Mouse (Mus musculus): ENCODE measurements around the gene Myh14.
"Not testable (repeated sequence)": the region's sequence is repeated elsewhere in the genome, so short reads cannot be mapped to it uniquely, and the experiment has no call there.

The Myh14 gene

DNA sequence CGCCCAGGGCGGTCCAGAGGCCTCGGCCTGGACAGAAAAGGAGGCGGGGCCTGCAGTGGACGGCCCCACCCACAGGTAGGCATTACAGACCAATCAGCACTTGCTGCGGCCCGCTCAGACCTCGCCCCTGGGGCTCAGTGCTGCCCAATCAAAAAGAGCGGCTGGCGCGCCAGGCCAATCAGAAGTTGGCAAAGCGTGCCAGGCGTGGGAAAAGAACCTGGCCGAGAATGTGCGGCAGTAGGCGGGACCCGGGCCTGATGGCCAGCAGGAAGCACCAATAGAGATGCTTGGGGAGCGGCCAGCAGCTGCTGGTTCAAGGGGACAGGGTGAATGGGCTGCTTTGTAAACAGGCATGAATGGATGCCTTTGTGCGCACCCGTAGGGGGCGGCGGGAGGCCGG is at the start of gene Myh14:
Gene Myh14 (minus strand): TSS at position 41 of the 400 bp plus-strand sequence.
- ATAC-seq (ENCODE audit: insufficient number of reproducible peaks, low FRiP score, low TSS enrichment): peak; percentile 94

DNA sequence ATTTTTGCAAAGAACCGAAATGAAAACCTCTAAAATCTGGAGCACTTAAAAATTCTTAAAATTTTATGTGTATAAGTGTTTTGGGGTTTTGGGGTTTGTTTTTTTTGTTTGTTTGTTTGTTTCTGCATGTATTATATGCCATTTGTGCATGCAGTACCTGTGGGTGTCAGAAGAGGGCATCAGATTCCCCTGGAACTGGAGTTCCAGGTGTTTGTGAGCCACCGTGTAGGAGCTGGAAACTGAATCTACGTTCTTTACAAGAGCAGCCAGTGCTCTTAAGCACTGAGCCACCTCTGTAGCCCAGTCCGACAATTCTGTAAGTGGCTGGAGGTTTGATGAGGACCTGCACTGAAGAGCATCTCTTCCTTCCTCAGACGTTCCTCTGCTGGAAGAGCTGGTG is 39.2 kb upstream of the Myh14 start:
- no peak for ATAC-seq (ENCODE audit: insufficient number of reproducible peaks, low FRiP score, low TSS enrichment)

DNA sequence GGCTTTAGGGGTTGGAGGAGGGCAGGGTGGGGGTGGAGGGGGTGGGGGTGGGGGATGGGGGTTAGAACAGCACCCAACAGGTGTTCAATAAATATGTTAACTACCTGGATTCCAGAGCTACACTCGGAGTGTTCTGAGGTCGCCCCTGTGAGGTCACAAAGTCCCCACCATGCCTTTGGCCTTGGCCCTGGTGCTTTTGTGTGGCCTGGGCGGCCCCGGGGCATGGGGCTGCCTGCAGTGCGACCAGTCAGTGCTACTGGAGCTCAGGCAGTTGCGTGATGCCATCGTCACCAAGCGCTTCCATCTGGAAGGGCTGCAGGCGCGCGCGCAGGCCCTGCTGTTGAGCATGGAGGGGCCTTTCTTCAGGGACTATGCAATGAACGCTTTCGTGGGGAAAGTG is 37.9 kb upstream of the Myh14 start, which contains the start of gene Izumo2:
Gene Izumo2 (plus strand): TSS at position 169 of the 400 bp plus-strand sequence.
- no peak for ATAC-seq (ENCODE audit: insufficient number of reproducible peaks, low FRiP score, low TSS enrichment)

DNA sequence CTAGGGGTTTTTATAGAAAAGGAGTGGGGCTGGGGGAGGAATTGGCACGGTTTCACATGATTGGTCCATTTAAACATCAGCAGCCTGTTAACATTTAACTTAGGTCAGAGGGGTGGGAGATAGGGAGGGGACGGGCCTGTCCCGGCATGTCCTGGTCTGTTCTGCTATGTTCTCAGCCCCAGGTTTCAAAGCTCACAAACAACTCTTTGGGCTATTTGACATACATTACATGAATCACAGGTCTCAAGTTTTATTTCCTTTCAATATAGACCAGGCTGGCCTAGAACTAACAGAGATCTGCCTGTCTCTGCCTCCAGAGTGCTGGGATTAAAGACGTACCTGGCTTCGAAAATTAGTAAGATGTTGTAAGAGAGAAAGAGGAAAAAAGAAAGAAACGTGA is 37.5 kb upstream of the Myh14 start:
- ATAC-seq (ENCODE audit: insufficient number of reproducible peaks, low FRiP score, low TSS enrichment): not testable (repeated sequence)

DNA sequence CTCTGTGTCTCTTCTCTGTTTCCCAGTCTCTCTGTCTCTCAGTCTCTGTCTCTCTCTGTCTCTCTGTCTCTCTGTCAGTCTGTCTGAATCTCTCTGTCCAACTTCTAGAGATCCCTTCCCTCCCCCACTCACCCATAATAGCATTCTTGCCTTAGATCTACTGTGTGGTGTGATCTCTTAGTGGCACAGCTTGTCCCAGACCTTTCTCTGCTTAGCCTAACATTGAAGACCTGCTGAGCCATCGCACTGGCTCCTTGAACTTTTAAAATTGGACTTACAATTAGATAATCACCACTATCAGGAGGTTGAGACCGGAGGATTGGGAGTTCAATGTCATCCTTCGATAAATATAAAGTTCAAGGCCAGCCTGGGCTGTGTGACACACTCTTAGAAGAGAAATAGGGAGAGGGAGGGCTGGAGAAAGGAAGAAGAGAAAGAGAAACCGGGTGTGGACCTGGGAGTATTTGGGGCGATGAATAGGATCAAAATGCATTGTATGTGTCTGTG is 36.6 kb upstream of the Myh14 start:
- ATAC-seq (ENCODE audit: insufficient number of reproducible peaks, low FRiP score, low TSS enrichment): no peak

DNA sequence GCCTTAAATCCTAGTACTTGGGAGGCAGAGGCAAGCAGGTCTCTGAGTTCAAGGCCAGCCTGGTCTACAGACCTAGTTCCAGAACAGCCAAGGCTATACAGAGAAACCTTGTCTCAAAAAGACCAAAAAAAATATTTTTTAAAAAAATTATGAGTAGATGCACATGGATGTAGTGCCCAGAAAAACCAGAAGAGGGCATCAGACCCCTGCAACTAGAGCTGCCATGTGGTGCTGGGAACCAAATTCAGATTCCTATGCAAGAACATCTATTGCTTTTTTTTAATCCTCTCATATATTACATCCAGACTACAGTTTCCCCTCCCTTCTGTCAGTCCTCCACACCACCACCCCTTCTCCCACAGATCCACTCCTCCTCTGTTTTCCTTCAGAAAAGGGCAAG is 35.7 kb upstream of the Myh14 start:
- ATAC-seq (ENCODE audit: insufficient number of reproducible peaks, low FRiP score, low TSS enrichment): no peak

DNA sequence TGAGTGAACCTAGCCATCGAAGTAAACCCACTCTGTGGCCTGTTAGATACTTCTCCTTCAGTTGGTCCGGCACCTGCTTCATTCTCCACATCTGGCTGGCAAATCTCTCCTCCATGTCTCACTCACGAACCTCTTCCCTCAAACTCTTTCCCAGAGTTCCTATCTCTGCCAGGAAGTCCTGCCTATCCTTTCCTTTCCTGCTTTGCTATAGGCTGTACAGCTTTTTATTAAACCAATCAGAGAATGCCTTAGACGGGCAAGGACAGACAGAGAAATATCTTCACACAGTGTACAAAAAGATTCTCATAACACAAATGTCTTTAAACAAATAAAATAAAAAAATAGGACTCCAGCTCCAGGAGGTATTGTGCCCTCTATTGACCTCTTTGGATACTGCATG is 34.4 kb upstream of the Myh14 start:
- ATAC-seq (ENCODE audit: insufficient number of reproducible peaks, low FRiP score, low TSS enrichment): no peak

DNA sequence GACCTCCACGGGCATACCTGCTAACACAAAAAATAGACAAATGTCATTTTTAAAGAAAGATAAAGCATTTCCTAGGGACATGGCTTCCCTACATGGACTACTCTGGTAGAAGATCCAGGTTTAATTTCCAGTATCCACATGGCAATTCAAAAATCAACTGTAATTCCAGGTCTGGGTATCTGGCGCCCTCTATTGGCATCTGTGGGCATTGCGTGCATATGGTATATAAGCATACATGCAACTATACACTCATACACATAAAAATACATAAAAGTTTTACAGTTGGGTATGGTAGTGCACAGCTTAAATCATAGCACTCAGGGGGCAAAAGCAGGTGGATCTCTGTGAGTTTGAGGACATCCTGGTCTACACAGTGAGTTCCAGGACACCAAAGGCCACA is 33.7 kb upstream of the Myh14 start:
- ATAC-seq (ENCODE audit: insufficient number of reproducible peaks, low FRiP score, low TSS enrichment): no peak

DNA sequence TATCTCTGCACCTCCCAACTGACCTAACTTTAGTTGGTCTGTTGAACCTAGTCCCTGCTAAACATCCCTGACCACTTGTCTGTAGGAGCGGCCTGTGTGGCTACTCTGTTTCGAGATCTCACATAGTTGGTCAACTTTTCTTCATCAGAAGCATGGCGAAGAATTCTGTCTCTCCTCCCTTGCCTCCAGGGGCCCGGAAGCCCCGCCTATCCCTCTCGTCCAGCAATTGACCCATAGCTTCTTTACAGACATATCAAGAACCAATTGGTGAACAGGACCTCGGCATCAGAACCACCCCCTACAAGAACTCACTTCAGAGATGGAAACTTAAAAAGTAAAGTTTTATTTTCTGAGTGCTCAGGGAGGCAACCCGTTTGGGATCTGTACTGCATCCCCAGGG is 32.3 kb upstream of the Myh14 start:
- no peak for ATAC-seq (ENCODE audit: insufficient number of reproducible peaks, low FRiP score, low TSS enrichment)

DNA sequence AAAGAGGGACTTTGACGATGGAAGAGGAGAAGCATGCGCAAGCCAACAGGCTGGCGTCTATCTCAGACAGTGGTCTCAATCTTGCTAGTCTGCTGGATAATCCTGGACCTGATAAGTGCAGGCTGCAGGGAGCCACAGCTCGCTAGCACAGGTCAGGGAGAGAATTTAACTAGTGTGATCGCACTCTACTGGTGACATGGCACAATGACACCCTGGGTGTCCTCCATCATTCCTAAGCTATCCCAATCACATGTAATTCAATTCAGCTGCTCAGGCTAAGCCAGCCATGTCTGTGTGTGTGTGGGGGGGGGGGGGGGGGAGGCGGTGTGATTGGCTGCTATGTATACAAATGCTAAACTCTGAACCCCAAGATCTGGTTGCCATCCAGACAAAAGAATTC is 31.3 kb upstream of the Myh14 start:
- peak; percentile 70; the same call in 1 of the 2 replicates for ATAC-seq (ENCODE audit: insufficient number of reproducible peaks, low FRiP score, low TSS enrichment)

DNA sequence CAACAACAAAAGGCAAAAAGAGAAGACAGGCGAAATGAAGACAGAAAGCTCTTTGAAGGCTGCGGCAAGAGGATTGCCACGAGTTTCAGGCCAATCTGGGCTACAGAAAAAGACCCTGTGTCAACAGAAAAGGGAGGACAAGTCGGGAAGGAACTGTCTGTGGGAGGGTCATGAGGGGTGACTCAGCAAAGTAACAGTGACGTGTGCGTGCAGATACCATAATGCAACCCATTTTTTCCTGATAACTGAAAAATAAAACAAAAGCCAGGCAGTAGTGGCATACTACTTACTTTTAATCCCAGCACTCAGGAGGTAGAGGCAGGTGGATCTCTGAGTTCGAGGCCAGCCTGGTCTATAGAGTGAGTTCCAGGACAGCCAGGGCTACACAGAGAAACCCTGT is 27.3 kb upstream of the Myh14 start:
- no peak for ATAC-seq (ENCODE audit: insufficient number of reproducible peaks, low FRiP score, low TSS enrichment)

DNA sequence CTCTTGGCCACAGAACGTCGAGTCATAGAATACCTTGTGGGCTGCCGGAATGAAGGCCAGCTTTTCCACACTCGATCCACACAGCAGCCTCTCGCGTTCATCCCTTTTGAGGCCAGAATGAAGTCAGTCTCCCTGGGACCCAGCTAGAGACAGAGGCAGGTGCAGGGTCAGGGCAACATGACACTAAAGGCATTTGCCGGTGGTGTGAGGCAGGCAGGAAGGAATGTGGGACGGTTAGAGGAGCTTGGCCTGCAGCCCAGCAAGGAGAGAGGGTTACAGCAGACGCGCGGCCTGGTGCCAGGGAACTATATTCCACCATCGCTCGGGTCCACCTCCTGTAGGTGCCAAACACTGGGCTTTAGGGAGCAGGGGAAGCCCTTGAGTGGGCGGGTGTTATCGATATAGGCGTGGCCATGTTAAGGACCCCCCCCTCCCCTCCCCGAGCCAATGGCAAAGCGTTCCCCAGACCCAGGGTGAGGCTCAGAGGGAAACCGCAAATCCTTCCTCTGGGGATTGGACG is 26.6 kb upstream of the Myh14 start:
- ATAC-seq (ENCODE audit: insufficient number of reproducible peaks, low FRiP score, low TSS enrichment): no peak

DNA sequence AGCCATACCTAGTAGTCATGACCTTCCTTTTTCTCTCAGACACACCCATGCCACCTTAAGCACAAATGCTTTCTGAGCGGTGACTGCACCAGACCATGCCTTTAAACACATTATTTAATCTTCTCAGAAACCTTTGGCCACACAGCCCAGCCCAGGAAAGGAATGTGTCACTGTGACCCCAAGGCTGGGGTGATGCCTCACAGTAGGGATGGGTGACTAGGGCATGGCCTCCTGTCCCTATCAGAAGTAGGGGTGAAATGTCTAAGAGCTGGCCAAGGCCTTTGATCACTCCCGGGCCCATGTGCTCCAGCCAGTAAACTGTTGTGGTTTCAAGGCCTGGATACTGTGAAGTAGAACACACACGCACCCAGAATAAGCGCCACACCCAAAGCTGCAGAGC is 24.6 kb upstream of the Myh14 start:
- ATAC-seq (ENCODE audit: insufficient number of reproducible peaks, low FRiP score, low TSS enrichment): no peak

DNA sequence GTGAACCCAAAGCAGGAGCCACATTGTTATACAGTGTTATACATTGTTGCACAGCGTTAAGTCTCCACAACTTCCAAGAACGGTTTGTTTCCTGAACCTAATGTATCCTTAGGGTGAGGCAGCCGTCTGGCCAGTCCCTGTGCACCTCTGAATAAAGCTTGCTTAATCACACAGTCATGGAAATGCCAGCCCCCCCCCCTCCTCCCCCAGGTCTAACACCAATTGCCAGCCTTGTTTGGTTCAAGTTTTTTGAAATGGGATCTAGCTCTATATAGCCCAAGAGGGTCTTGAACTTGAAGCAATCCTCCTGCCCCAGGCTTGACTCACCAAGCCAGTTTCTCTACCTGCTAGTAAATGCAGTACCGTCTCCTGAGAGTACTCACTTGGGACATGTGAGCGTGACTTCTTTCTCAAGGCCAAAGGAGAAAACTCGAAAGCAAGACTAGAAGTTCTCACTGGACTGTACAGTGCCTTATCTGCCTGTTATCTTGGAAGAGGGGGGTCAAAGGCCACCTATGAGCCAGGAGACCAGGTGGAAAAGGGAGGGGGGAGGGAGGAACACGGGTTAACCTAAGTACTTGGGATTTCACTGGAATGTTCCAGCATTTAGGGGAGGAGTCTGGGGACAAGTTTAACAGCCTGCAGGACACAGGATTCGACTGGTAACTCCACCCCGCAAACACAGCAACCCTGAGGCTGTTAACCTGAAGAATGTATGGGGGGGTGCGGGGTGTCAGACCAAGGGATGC is 23.0 kb upstream of the Myh14 start:
- ATAC-seq (ENCODE audit: insufficient number of reproducible peaks, low FRiP score, low TSS enrichment): no peak

DNA sequence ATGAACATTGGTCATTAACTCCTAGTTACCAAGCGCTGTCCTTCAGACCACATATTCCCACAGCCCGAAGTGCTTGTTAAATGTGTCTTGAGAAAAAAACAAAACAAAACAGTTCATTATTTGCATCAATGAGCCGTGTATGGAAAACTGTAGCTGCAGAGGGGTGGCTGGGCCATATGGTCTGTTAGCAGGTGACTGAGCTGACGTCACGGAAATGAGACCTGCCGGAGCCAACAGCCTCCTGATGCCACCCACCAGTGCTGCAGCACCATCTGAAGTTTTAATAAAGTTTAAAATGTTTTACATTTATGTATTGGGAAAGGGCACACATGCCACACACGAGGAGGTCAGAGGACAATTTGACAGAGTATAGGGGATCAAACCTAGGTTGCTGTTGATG is 18.7 kb upstream of the Myh14 start:
- ATAC-seq (ENCODE audit: insufficient number of reproducible peaks, low FRiP score, low TSS enrichment): no peak

DNA sequence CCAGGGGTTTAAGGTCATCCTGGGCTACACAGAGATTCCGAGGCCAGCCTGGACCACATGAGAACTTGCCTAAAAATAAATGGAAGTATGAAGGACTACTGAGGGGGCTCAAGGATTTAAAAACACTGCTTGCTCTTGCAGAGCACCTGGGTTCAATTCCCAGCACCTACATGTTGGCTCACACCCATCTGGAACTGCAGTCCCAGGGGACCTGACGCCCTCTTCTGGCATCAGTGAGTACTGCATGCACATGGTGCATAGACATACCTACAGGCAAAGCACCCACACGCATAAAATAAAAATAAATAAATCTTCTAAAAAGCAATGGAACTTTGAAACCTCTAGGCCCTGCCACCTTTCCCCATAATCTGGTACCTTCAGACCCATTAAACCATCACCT is 18.2 kb upstream of the Myh14 start:
- no peak for ATAC-seq (ENCODE audit: insufficient number of reproducible peaks, low FRiP score, low TSS enrichment)

DNA sequence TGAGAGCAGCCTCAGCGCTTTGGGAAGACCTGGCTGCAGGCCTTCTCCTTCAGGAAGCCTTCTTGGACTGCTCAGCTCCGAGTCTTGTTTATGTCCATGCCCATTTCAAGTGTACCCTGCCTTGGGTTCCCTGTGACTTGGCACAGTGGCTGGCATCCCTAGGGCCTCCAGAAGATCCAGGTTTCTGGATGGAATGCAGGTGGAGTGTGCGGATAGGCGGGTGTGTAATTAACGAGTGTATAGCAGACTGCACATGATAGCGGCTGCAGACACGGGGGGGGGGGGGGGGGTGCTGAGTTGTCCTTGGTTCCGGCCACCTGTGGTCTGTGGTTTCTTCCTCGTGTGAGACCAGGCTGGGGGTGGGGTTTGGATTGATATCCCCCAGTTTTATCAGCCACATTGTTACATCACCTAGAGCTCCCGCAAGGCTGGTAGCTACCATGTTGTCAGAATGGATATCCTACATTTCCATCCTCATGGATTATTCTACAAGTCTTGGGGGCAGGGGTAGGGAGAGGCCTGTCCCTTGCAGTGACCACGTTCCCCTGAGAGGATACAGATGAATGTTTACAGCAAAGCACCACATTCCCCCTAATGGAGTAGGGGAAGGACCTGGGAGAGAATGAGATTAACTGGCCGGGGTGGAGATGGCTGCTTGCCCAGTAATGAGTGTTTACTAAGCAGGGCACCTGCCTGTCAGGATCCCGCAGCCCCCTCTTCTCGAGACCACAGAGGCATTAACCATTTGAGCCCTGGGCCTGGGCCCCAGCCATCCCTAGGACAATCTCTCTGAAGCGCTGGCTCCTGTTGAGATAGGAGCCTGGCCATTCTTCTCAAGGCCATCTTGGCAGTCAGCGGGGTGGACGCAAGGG is 15.1 kb upstream of the Myh14 start:
- ATAC-seq (ENCODE audit: insufficient number of reproducible peaks, low FRiP score, low TSS enrichment): no peak

DNA sequence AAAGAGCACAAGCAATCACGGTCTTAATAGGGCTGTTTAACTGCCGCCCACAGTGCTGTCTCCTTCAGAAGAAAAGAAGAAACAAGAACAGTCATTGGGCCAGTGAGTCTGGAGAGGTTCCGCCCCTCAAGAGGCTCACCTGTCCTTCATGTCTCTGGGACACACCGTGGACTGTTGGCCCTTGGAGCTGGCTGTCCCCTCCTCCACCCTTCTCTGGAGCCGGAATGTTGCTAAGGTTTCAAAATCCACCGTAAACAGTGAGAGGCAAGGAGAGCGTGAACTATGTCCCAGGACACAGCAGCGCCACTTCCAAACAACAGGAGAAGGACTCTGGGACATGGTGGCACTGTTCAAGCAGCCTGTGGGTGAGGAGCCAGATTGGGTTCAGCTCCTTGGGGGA is 13.0 kb upstream of the Myh14 start:
- no peak for ATAC-seq (ENCODE audit: insufficient number of reproducible peaks, low FRiP score, low TSS enrichment)

DNA sequence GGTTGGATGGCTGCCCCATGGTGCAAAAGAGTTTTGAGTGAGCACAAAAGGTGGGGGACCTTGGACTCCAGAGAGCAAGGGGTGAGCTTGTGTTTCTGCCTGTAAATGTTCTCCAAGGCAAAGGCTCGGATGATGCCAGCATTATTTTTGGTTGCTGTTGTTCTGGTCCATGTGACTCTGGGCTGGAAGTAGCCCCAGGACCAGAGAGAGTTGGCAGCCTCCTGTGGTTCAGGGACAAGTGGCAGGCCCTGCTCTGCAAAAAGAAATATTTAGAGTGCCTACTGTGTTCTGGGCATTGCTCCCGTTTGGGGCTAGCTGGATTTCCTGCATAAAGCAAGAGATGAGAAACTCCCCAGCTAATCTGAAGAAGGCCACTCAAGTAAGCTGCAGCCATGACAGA is 6.0 kb upstream of the Myh14 start:
- ATAC-seq (ENCODE audit: insufficient number of reproducible peaks, low FRiP score, low TSS enrichment): peak; percentile 79; the same call in 1 of the 2 replicates

DNA sequence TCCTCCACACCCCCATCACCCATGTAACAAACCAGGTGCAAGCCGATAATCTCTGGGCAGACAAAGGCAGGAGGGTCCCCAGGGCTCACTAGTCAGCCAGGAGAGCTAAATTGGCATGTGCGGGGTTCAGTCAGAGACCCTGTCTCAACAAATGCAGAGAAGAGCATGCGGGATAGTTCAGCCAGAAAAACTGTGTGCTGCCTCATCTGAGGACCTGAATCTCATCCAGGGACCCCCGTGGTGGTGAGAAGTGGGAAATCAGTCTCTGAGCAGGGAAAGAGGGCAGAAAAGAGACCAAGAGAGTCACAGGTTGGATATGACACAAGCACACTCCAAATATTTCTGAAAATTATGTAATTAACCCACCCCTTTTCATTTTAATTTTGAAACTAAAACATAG is 5.5 kb upstream of the Myh14 start:
- no peak for ATAC-seq (ENCODE audit: insufficient number of reproducible peaks, low FRiP score, low TSS enrichment)

DNA sequence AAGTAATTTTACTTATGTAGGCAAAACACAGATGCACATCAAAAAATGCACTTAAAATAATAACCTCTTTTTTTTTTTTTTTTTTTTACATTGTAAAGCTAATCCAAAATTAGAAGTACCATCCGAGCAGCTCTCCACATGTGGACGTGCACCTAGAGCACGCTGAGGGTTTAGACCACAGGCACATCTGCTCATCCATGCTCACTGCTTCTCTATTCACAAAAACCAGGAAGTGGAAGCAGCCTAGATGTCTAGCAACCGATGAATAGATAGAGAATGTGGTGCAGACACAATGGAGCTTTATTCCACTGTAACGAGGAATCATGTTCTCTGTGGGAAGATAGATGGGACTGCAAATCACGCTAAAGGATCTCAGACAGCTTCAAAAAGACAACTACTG is 4.5 kb upstream of the Myh14 start:
- no peak for ATAC-seq (ENCODE audit: insufficient number of reproducible peaks, low FRiP score, low TSS enrichment)
